Mouse (Mus musculus): ENCODE measurements at regions not wholly inside any gene's neighbourhood (a gene's known extent, or its start where the extent isn't known, plus 50 kb on each side); places are given as distances from the start of the nearest gene placed in this dataset.

DNA sequence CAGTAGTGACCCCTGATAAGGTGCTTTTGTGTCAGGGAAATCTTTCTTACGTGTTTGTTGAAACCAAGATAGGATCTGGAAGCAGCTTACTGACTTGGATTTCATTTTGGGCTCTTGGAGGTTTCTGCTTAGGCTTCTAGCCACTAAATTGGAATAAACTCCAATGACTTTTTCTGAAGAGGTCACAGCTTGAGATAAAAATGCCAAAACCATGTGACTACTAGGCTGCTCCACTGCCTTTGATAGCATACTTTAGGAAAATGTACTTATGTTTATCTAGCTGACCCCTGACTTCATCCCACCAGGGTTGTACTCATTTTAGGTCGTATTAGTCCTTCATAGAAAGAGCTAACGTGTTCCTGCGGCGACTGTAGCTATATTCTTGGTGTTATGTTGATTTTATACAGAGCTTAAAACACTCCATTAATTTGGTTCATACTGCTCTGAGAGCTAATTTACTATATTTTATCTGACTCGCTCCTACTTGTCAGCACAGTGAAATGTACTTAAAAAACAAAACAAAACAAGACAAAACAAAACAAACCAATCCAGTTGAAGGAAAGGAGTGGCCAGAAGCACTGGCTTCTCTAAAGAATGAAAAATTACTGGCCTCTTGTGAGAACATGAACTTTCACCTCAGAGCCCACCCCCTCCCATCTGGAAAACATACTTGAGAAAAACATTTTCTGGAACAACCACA is 168.5 kb upstream of the Pbx1 start:
- H3K4me1 ChIP-seq (ENCODE audit: control insufficient read depth, insufficient read depth, low read length): no peaks in the 10 kb centered on the region; the same call in 1 of the 2 replicates
- H3K27ac ChIP-seq (ENCODE audit: insufficient read depth, low read depth, low read length): no peak overlapping the region
- no peak for TF ChIP-seq POLR2A (IDR thresholded peaks at IDR 0.05; ENCODE audit: low read depth, low read length)
- TF ChIP-seq CTCF (conservative IDR thresholded peaks at IDR 0.05; ENCODE audit: insufficient read depth, insufficient read length, low read depth, low read length): no peak
- H3K27me3 ChIP-seq (replicated peaks; ENCODE audit: control insufficient read depth, insufficient read depth, low read length): no peaks in the 10 kb centered on the region
- no peak for DNase-seq
- WGBS: 77% methylated on average over 6 of the region's 6 CpGs
- H3K36me3 ChIP-seq (ENCODE audit: control insufficient read depth, insufficient read depth, low read length): no peaks in the 10 kb centered on the region
- no peak overlapping the region for H3K4me3 ChIP-seq (ENCODE audit: insufficient read depth, low read depth, low read length)

- no peak overlapping the region for H3K4me3 ChIP-seq (ENCODE audit: insufficient read depth, low read depth, low read length)
- H3K27ac ChIP-seq (ENCODE audit: insufficient read depth, low read depth, low read length): no peak overlapping the region
- DNase-seq: peak; percentile 13
- no peaks in the 10 kb centered on the region; the same call in 1 of the 2 replicates for H3K4me1 ChIP-seq (ENCODE audit: control insufficient read depth, insufficient read depth, low read length)
- WGBS: 12% methylated on average over 11 of the region's 11 CpGs
- TF ChIP-seq POLR2A (IDR thresholded peaks at IDR 0.05; ENCODE audit: low read depth, low read length) (no peak), CTCF (conservative IDR thresholded peaks at IDR 0.05; ENCODE audit: insufficient read depth, insufficient read length, low read depth, low read length) (no peak)
- H3K36me3 ChIP-seq (ENCODE audit: control insufficient read depth, insufficient read depth, low read length): no peaks in the 10 kb centered on the region
- no peaks in the 10 kb centered on the region for H3K27me3 ChIP-seq (replicated peaks; ENCODE audit: control insufficient read depth, insufficient read depth, low read length)
Observed at GRCm38 (mm10) chr1:168598191-168598667, 166.2 kb upstream of the Pbx1 start.

DNA sequence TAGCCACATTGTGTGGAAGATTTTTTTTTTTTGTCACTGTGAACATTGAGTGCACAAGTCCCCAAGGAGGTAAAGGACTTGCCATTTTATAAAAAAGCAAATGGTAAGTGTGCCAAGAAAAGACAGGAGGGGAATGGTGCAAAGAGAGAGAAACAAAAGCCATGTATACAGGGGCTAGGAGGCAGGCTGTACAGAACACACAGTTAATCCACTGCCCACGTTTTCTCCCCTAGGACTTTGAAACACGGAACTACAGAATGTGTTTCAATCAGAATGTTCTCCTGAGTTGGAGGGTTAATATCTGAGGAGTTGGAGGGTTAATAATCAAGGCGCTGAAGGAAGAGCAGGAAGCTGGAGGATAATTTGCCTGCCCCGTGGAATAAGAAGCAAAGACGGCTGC is 165.4 kb upstream of the Pbx1 start:
- H3K36me3 ChIP-seq (ENCODE audit: control insufficient read depth, insufficient read depth, low read length): no peaks in the 10 kb centered on the region
- no peak for DNase-seq
- H3K27me3 ChIP-seq (replicated peaks; ENCODE audit: control insufficient read depth, insufficient read depth, low read length): no peaks in the 10 kb centered on the region
- H3K27ac ChIP-seq (ENCODE audit: insufficient read depth, low read depth, low read length): no peak overlapping the region
- 29% methylated on average over 5 of the region's 5 CpGs for WGBS
- H3K4me1 ChIP-seq (ENCODE audit: control insufficient read depth, insufficient read depth, low read length): no peaks in the 10 kb centered on the region; the same call in 1 of the 2 replicates
- TF ChIP-seq POLR2A (IDR thresholded peaks at IDR 0.05; ENCODE audit: low read depth, low read length) (no peak), CTCF (conservative IDR thresholded peaks at IDR 0.05; ENCODE audit: insufficient read depth, insufficient read length, low read depth, low read length) (no peak)
- H3K4me3 ChIP-seq (ENCODE audit: insufficient read depth, low read depth, low read length): no peak overlapping the region

DNA sequence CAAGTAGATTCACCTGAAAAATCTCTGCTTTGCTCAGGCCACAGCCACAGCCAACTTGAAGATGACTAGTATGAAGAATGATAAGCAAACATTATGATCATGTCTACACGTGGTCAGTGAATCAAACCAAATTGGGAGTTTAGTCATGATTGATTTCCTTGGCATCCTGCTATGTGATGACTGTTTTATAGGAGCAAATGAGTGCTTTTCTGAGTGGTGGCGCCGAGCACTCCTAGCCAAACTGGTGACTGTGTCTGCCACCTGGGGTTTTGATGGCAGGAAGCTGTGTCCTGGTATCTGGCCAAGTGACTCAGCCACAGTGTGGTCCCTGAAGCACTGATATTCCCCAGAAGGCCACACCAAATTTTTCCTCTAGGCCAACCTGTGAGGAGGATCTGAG is 152.1 kb upstream of the Pbx1 start:
- H3K4me1 ChIP-seq (ENCODE audit: control insufficient read depth, insufficient read depth, low read length): no peaks in the 10 kb centered on the region
- no peak overlapping the region for H3K4me3 ChIP-seq (ENCODE audit: insufficient read depth, low read depth, low read length)
- DNase-seq: no peak
- no peaks in the 10 kb centered on the region for H3K27me3 ChIP-seq (replicated peaks; ENCODE audit: control insufficient read depth, insufficient read depth, low read length)
- no peak overlapping the region for H3K27ac ChIP-seq (ENCODE audit: insufficient read depth, low read depth, low read length)
- no peak for TF ChIP-seq POLR2A (IDR thresholded peaks at IDR 0.05; ENCODE audit: low read depth, low read length)
- no peak for TF ChIP-seq CTCF (conservative IDR thresholded peaks at IDR 0.05; ENCODE audit: insufficient read depth, insufficient read length, low read depth, low read length)
- 75% methylated on average over 3 of the region's 3 CpGs for WGBS
- H3K36me3 ChIP-seq (ENCODE audit: control insufficient read depth, insufficient read depth, low read length): no peaks in the 10 kb centered on the region

DNA sequence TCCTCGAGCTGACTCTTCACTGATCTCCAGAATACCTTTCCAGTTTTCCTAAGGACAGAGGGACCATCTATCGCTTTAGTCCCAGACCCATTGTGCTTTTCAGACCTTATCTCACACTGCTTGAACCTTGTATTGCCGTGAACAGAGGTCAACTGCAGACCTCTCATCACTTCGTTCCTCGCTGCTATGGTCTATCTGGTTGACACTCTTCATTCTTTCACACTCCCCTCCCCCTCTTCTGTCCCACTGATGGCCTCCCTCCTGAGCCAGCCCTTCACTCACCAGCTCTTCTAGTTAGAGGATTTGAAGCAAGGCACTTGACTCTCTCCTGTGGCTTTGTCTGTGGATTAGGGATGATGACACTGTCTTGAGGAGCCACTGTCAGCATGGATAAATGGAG is 150.4 kb upstream of the Pbx1 start:
- H3K27me3 ChIP-seq (replicated peaks; ENCODE audit: control insufficient read depth, insufficient read depth, low read length): no peaks in the 10 kb centered on the region
- DNase-seq: no peak
- H3K4me3 ChIP-seq (ENCODE audit: insufficient read depth, low read depth, low read length): no peak overlapping the region
- TF ChIP-seq POLR2A (IDR thresholded peaks at IDR 0.05; ENCODE audit: low read depth, low read length) (no peak), CTCF (conservative IDR thresholded peaks at IDR 0.05; ENCODE audit: insufficient read depth, insufficient read length, low read depth, low read length) (no peak)
- 87% methylated on average over 5 of the region's 5 CpGs for WGBS
- no peaks in the 10 kb centered on the region for H3K36me3 ChIP-seq (ENCODE audit: control insufficient read depth, insufficient read depth, low read length)
- no peaks in the 10 kb centered on the region for H3K4me1 ChIP-seq (ENCODE audit: control insufficient read depth, insufficient read depth, low read length)
- H3K27ac ChIP-seq (ENCODE audit: insufficient read depth, low read depth, low read length): no peak overlapping the region

GRCm38 (mm10) chr1:168569930-168570515 is 138.0 kb upstream of the Pbx1 start:
- Histone ChIP-seq H3K4me1 (ENCODE audit: control insufficient read depth, insufficient read depth, low read length) (no peaks in the 10 kb centered on the region), H3K27me3 (replicated peaks; ENCODE audit: control insufficient read depth, insufficient read depth, low read length) (no peaks in the 10 kb centered on the region), H3K36me3 (ENCODE audit: control insufficient read depth, insufficient read depth, low read length) (no peaks in the 10 kb centered on the region), H3K27ac (ENCODE audit: insufficient read depth, low read depth, low read length) (no peak overlapping the region), H3K4me3 (ENCODE audit: insufficient read depth, low read depth, low read length) (no peak overlapping the region)
- DNase-seq: no peak
- TF ChIP-seq CTCF (conservative IDR thresholded peaks at IDR 0.05; ENCODE audit: insufficient read depth, insufficient read length, low read depth, low read length) (no peak), POLR2A (IDR thresholded peaks at IDR 0.05; ENCODE audit: low read depth, low read length) (no peak)
- WGBS: 81% methylated on average over 5 of the region's 5 CpGs

- no peak for DNase-seq
- TF ChIP-seq CTCF (conservative IDR thresholded peaks at IDR 0.05; ENCODE audit: insufficient read depth, insufficient read length, low read depth, low read length) (no peak), POLR2A (IDR thresholded peaks at IDR 0.05; ENCODE audit: low read depth, low read length) (no peak)
- 74% methylated on average over 3 of the region's 3 CpGs for WGBS
- Histone ChIP-seq H3K4me3 (ENCODE audit: insufficient read depth, low read depth, low read length) (no peak overlapping the region), H3K27ac (ENCODE audit: insufficient read depth, low read depth, low read length) (no peak overlapping the region), H3K4me1 (ENCODE audit: control insufficient read depth, insufficient read depth, low read length) (no peaks in the 10 kb centered on the region), H3K36me3 (ENCODE audit: control insufficient read depth, insufficient read depth, low read length) (no peaks in the 10 kb centered on the region), H3K27me3 (replicated peaks; ENCODE audit: control insufficient read depth, insufficient read depth, low read length) (no peaks in the 10 kb centered on the region)
Observed at GRCm38 (mm10) chr1:168552394-168552793, 120.3 kb upstream of the Pbx1 start.

Data from kidney, adult 2 months (tissue).